Mouse (Mus musculus) T-helper 1 cell (primary cell): ENCODE measurements around the gene Dnmt3b.

Experiments used
- in situ Hi-C: fragments of 300-600 bp; cut with MboI, MseI; formaldehyde crosslinking; loops from one replicate; pipeline ENCODE4 v1.15.1; 2025; ENCODE audit warnings: high pct_unique_total_duplicates

The Dnmt3b gene

DNA sequence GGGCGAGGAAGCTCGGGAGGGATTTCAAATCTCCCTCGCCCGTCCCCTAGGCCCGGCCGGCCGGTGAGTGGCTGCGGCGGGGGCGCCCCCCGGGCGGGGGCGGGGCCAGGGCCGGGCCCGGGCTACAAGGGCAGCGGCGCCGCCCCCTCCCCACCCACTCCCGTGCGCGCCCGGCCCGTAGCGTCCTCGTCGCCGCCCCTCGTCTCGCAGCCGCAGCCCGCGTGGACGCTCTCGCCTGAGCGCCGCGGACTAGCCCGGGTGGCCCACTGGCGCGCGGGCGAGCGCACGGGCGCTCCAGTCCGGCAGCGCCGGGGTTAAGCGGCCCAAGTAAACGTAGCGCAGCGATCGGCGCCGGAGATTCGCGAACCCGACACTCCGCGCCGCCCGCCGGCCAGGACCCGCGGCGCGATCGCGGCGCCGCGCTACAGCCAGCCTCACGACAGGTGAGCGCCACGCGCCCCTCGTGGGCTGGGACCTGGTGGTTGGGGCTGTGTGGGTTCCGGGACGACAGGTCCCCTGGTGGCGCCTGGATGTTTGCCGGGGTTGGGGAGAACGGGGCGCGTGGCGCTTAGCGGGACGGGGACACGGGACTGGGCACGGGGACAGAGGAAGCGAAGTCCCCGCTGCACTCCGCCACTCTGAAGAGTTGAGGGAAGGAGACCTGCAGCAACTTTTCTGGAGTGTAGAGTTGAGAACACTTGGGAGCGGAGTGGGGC lies at the start of gene Dnmt3b:
TSS of gene Dnmt3b (plus strand) at position 153 of the 716 bp plus-strand sequence.
- in situ Hi-C loops = no loop called here

DNA sequence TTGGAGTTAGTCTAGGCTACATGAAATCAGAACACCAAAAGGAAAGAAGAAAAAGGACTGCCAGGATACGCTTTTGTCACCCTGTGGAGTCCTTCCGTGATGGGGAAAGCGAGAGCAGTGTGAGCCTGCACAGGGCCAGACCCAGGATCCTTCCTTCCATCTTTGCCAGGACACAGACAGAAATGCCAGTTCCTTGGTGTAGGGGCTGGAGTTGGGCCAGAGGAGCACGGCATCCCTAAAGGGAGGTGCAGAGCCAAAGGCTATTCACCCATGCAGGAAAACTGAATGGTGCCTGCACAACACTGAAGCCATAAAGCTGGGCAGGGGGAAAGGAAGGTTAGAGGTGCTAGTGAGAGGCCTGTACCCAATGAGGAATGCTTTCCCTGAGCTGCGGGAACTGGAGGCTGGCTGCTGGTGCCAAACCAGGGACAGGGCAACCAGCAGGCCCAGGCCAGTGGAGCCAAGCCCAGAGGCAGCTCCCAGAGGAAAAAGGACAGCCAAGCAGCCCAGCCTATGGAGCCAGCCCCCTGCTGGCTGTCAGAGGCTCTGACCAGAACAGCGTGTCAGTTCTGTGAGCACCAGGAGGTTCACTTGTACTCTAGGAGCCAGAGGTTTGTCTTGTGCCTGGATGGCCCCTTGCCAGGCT lies 49.1 kb upstream of the Dnmt3b start:
- in situ Hi-C loops = no loop called here

GRCm38 (mm10) chr2:153600667-153601648 lies 48.3 kb upstream of the Dnmt3b start:
- in situ Hi-C loops = no loop called here

GRCm38 (mm10) chr2:153603724-153604123 lies 45.5 kb upstream of the Dnmt3b start:
- in situ Hi-C loops = no loop called here

- in situ Hi-C loops = no loop called here
These were observed 42.8 kb upstream of the Dnmt3b start for GRCm38 (mm10) chr2:153606421-153606820.

GRCm38 (mm10) chr2:153607870-153608515 lies 41.3 kb upstream of the Dnmt3b start:
- in situ Hi-C loops = no loop called here

GRCm38 (mm10) chr2:153609058-153609457 lies 40.2 kb upstream of the Dnmt3b start:
- in situ Hi-C loops = no loop called here

- in situ Hi-C loops = no loop called here
These were observed 39.7 kb upstream of the Dnmt3b start for GRCm38 (mm10) chr2:153609548-153609947.

GRCm38 (mm10) chr2:153610426-153611240 lies 38.6 kb upstream of the Dnmt3b start:
- in situ Hi-C loops = no loop called here

DNA sequence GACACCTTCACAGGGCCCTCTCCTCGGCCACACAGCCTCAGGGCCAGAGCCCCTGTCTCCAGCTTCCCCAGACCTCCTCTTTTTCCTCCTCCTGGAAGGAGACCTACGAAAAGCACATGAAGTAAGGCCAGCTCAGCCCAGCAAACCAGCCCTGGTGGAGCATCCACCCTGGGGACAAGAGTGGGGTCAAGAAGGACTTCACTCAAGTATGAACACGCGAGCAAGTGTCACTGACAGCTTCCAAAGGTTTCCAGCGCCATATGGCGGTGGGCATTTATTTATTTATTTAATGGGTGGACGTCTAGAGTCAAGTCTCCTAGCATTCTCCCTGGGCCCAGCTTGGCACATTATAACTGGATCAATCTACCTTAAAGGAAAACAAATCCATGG lies 38.0 kb upstream of the Dnmt3b start:
- in situ Hi-C loops = no loop called here

DNA sequence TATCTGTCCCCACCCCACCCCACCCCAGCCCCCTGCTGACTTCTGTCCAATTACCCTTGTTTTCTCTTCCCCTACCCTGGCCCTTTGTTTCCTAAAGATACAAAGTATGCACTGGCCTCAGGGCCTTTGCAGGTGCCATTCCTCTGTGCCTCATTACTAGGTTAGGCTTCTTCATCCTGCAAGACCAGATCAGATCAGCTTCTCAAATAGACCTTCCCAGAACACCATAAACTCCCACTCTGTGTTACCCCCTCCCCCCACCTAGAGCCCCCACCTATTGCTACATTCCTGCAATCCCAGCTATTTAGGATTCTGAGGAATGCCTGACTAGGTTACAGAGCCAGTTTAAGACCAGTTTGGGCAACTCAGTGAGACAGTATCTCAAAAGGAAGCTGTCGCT lies 37.5 kb upstream of the Dnmt3b start:
- in situ Hi-C loops = no loop called here

DNA sequence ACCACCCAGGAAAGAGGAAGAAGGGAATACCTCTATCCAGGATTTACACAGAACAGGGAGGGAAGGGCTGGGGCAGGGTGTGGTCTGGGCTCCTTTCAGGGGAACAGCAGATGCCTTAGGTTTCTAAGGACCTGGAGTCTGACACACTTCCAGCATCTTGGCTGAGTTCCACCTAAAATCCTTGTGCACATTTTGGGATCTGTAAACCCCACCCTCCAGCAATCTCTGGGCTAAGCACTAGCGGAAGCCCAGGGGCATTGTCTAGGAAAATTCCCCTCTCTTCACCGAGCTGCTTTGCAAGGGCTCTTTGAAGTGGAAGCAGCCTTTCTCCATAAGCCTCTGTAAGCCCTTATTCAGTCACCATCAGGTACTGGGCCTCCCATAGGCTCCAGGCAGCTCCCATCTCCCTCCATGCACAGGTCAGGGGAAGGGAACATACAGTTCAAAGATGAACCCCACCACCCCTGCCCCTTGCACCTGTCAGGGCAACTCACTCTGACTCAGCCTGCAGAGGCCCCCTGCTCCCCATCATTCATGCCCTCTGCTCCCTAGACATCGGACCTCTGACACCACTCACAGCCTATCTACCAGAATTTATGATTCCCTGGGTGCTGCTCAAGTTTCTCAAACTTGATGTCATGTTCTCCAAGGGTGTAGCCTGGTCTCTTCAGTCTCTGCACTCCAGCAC lies 36.5 kb upstream of the Dnmt3b start:
- in situ Hi-C loops = no loop called here

DNA sequence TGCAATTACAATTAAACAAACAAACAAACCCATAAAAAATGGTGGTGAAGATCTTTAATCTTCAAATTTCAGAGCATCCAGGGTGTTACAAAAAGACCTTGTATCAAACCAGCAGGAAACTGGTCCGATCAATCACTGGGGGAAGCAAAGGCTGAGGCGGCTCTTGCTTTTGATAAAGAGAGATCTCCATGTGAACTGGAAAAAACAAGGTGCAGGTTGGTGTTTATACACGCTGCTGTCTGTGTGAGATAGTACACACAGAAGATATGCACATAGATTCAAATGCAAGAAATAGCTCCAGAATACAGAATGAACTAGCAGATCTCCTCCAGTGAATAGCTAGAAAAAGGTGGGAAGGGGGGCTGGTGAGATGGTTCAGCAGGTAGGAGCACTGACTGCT lies 32.4 kb upstream of the Dnmt3b start:
- in situ Hi-C loops = no loop called here

DNA sequence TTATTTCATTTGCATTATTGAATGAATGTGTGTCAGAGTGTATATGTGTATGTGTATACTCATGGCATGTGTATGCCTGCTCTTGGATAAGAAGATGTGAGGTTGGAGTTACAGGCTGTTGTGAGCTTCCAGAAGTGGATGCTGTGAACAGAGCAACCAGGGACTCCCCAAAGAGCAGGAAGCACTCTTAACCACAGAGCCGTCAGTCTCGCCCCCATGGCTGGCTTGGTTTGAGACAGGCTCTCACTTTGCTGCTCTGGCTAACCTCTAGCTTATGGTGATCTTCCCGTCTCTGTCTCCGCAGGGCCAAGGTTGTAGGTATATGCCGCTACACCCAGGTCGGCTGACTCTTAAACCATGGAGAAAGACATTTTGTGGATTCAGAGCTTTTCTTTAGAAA lies 30.8 kb upstream of the Dnmt3b start:
- in situ Hi-C loops = no loop called here

DNA sequence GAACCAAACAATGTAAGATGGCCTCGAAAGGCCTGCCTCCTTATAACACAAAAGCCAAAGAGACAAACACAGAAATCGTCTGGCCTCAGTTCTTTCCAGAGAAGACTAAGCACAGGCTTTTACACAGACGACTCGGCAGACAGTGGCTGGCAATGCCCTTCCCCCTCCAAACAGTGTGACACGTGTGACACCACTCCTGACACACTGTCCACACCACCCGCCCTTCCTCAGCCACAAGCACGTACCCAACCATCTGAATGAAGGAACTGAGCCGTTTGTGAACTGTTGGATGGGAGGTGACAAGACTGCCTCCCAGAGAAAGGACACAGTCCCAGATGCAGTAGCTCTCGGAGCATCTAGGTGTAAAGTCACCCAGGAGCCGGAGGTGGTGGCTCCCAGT lies 30.4 kb upstream of the Dnmt3b start:
- in situ Hi-C loops = no loop called here

DNA sequence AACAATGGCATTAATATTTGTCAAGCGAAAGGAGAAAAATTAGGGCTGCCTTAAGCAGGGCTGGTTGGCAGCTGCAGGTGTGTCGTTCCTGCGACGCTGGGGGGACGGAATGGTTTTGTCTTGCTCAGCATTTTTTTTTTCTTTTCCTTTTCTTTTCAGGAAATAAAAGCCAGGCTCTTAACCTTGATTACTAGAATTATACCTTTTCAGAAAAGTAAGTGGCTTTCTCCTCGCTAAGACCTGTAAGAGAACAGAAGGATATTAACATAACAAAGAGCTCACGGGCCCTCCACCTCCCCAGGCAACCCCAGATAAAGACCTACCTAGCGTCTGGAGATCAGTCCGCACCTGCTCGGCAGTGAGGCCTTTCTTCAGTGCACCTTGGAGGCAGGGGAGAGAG lies 26.8 kb upstream of the Dnmt3b start:
- in situ Hi-C loops = no loop called here

DNA sequence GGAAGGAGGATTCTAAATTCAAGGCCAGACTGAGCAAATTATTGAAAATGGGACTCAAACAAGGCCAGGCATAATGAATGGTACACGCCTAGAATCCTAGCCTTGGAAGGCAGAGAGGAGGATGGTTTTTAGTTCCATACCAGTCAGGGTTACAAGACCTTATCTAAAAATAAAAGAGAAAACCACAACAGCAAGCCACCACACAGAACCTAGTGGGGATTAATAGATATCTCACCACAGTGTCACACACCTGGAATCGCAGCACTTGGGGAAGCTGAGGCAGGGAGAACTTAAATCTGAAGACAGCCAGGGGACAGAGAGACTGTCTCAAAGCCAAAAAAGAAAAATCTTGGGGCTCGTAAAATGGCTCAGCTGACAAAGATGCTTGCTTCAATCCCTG lies 18.3 kb upstream of the Dnmt3b start:
- in situ Hi-C loops = no loop called here

DNA sequence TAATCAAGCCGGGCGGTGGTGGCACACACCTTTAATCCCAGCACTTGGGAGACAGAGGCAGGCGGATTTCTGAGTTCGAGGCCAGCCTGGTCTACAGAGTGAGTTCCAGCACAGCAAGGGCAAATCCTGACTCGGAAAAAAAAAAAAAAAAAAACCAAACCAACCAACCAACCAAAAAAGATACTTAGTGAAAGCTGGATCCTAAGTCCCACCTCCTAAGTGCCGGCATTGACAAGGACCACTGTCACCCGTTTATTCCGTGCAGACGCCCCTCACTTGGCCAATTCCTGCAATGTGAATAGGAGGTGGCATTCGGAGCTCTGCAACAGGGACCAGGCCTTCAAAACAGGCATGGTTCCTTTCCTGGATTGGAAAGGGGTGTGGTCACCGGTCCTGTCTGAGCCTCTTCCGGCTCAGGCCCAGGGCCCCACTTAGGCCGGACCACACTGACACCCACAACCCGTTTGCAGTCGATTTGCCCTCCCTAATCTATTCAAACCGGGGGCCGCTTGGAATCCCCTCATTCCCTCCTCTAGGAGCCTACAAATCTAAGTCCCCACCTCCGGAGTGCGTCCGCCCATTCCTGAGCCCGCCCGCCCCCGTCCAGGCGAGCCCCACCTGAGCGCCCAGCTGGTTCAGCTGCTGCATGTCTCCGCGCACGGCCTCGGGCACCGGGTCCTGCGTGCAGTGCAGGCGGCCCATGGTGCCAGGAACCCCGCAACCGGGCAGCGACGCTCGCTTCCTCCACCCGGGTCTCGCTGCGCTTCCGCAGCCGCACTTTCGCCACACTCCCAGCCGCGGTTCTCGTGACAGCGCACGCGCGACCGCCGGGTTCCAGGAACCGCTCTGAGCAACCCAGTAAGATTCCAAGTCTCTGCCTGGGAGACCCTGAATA lies 17.0 kb upstream of the Dnmt3b start, which contains the start of gene Commd7:
TSS of gene Commd7 (minus strand) at position 806 of the 895 bp plus-strand sequence.
- in situ Hi-C loops = no loop called here

- in situ Hi-C loops = no loop called here
These were observed 16.4 kb upstream of the Dnmt3b start for GRCm38 (mm10) chr2:153632871-153633226.
